Mouse (Mus musculus): Measurements from ENCODE around the gene Tcf21.

DNA sequence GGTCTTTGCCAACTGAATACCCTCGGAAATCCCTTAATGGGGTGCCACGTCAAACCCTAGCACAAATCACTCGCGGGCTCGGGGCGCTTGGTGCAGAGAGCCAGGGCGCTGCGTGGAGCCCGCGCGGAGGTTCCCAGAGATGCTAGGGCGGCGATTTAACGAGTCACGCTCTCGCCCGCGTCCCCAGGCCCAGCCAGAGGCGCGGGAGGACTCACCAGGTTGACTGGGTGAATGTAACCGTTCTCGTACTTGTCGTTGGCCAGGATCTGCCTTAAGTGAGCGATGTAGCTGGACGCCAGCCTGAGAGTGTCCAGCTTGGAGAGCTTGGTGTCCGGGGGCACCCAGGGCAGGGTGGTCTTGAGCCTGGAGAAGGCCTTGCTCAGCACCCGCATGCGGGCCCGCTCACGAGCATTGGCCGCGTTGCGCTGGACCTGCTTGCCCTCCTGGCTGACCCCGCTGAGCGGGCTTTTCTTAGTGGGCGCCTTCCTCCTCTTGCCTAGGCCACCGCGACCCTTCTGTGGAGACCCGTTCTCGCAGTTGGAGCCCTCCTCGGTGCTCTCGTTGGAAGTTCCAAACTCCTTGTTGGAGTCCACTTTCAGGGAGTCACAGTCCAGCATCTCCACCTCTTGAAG, 619 bp downstream of the Tcf21 start:
- TF ChIP-seq POLR2A (IDR thresholded peaks at IDR 0.05; ENCODE audit: low read depth, low read length) (no peak), CTCF (IDR thresholded peaks at IDR 0.05; ENCODE audit: borderline replicate concordance, insufficient read depth, low read length) (no peak)
